Mouse (Mus musculus): ENCODE results near the gene Idi1.

- TF ChIP-seq CTCF (IDR thresholded peaks at IDR 0.05; ENCODE audit: low read depth): no peak
- TF ChIP-seq EP300 (optimal IDR thresholded peaks at IDR 0.05): no peak
Observed at GRCm38 (mm10) chr13:8849311-8849710, 36.0 kb upstream of the Idi1 start.

Measured in stomach, postnatal 0 days (tissue).